Comparison of ENCODE assay signal across 11 mouse cellular contexts in the genomic region with DNA sequence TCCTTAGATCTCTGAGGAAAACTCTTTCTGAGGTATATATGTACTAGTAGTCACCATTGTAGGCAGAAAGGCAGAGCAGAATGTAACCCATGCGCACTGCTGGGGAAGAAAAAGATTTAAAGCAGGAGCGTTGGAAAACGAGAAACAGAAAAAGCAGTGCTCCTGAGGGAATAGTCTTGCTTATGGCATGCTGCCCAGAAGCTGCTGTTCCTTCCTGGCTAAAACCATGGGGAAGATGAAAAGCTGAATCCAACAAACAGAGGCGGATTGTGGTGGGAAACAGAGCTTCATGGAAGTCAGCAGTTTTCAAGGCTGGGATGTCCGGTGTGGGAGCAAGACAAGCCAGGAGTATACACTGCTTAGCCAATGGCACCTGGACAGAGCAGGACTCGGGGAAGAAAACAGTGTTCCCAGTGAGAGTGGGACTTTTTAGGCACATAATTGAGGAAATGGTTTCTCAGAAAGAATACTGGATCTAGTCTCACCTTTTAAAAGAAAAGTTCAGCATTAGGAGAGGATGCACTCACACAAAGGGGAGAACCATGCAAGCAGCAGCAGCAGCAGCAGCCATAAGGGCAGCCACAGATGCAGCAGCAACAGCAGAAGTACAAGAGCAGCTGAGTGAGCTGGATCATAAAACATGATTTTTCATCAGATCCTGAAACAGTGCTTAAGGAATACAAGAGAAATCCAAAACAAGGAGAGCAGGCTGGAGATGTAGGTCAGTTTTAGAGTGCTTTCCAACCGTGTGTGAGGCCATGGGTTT. TPM values are rescaled to one million over a fixed set of nuclear protein-coding genes. Genes with fewer than 3 reads are reported as not detected.
DNase-seq lines count a peak whose midpoint lies in the region; ATAC-seq and TF ChIP-seq lines count a peak whose summit lies in the region.
"Had no signal": no experiment of that assay in that cellular context is flagged by ENCODE, and none has a peak within 500 bp of the region (broad histone marks: within the 10 kb centered on the region; RNA-seq: fewer than 3 reads in every experiment).

No protein-coding gene starts in this region.

- H3K9me3 ChIP-seq in heart, embryonic 10.5 days: no peaks in the 10 kb centered on the region
- no peaks in the 10 kb centered on the region for H3K9me3 ChIP-seq in embryonic facial prominence, embryonic 14.5 days (ENCODE audit: control insufficient read depth, low read length)
- H3K9me3 ChIP-seq: G1E; liver, embryonic 15.5 days; stomach, embryonic 15.5 days had no signal

- no peaks in the 10 kb centered on the region for H3K36me3 ChIP-seq in heart, embryonic 10.5 days
- no peaks in the 10 kb centered on the region for H3K36me3 ChIP-seq in embryonic facial prominence, embryonic 14.5 days (ENCODE audit: control insufficient read depth, insufficient read depth, low read length)
- H3K36me3 ChIP-seq: G1E; liver, embryonic 15.5 days; stomach, embryonic 15.5 days had no signal

- 57% methylated on average over 7 of the region's 7 CpGs for WGBS in heart, embryonic 10.5 days
- WGBS in embryonic facial prominence, embryonic 14.5 days: 30% methylated on average over 7 of the region's 7 CpGs

- no peaks in the 10 kb centered on the region for H3K4me1 ChIP-seq in heart, embryonic 10.5 days
- H3K4me1 ChIP-seq in embryonic facial prominence, embryonic 14.5 days (ENCODE audit: control insufficient read depth, insufficient read depth, low read length): no peaks in the 10 kb centered on the region
- H3K4me1 ChIP-seq: liver, embryonic 15.5 days; stomach, embryonic 15.5 days had no signal

- peak; percentile 30 to 33 for DNase-seq in heart, adult 18-20 months
- no peak for DNase-seq in heart, embryonic 10.5 days (ENCODE audit: low spot score)
- DNase-seq in MN1 (ENCODE audit: low spot score): peak; percentile 47
- DNase-seq in embryonic facial prominence, embryonic 14.5 days (ENCODE audit: low spot score): peak; percentile 70
- DNase-seq in left cerebral cortex, adult 2 months (ENCODE audit: extremely low spot score in 1 of 2, low spot score in 2 of 2): peak; percentile 13 to 20
- DNase-seq in testis, postnatal 10 days (ENCODE audit: low spot score): peak; percentile 42
- no peak for DNase-seq in cerebellum, adult 11 months
- DNase-seq in urinary bladder, postnatal 10 days (ENCODE audit: low spot score): no peak

- peak; percentile 60; the same call in 1 of the 2 replicates for ATAC-seq in embryonic facial prominence, embryonic 14.5 days (ENCODE audit: low read depth)

- no peak overlapping the region for H3K4me3 ChIP-seq in heart, embryonic 10.5 days
- H3K4me3 ChIP-seq in embryonic facial prominence, embryonic 14.5 days (ENCODE audit: low read depth, low read length): no peak overlapping the region
- no peak overlapping the region for H3K4me3 ChIP-seq in left cerebral cortex, adult 2 months
- H3K4me3 ChIP-seq: liver, embryonic 15.5 days; stomach, embryonic 15.5 days had no signal

- H3K27ac ChIP-seq in heart, embryonic 10.5 days: no peak overlapping the region
- peak overlapping the region; percentile 24 for H3K27ac ChIP-seq in embryonic facial prominence, embryonic 14.5 days (replicated peaks; ENCODE audit: low read depth, low read length)
- peak overlapping the region; percentile 15; the same call in 1 of the 2 replicates for H3K27ac ChIP-seq in left cerebral cortex, adult 2 months
- H3K27ac ChIP-seq: liver, embryonic 15.5 days; stomach, embryonic 15.5 days had no signal

- H3K9ac ChIP-seq in embryonic facial prominence, embryonic 14.5 days (ENCODE audit: low read depth, low read length): no peak overlapping the region
- H3K9ac ChIP-seq: liver, embryonic 15.5 days; stomach, embryonic 15.5 days had no signal

- H3K4me2 ChIP-seq in embryonic facial prominence, embryonic 14.5 days (ENCODE audit: low read depth, low read length): peak overlapping the region; percentile 28
- H3K4me2 ChIP-seq: liver, embryonic 15.5 days; stomach, embryonic 15.5 days had no signal

- H3K27me3 ChIP-seq in heart, embryonic 10.5 days (ENCODE audit: insufficient read depth, poor library complexity, severe bottlenecking): no peaks in the 10 kb centered on the region
- H3K27me3 ChIP-seq in embryonic facial prominence, embryonic 14.5 days (replicated peaks; ENCODE audit: control insufficient read depth, insufficient read depth, low read length): no peaks in the 10 kb centered on the region
- H3K27me3 ChIP-seq: liver, embryonic 15.5 days; stomach, embryonic 15.5 days had no signal

- no peak for TF ChIP-seq CTCF in left cerebral cortex, adult 2 months (IDR thresholded peaks at IDR 0.05)

- intact Hi-C loops in left cerebral cortex, adult 2 months (cut with DNase I): no loop called here

RNA-seq across cellular contexts. Expression of a gene that starts 33.0 kb away (rescaled TPM):
- 1 to 10 TPM; 8.4 to 8.5 TPM for total RNA-seq in heart, adult 18-20 months (2021)
- polyA plus RNA-seq in heart, embryonic 10.5 days (2016; fragmentation: Nextera tagmentation; extraction: Ambion mirVana): 50.0 and 53.7 TPM in 2 replicates
- 53.2 and 61.2 TPM in 2 replicates for polyA plus RNA-seq in embryonic facial prominence, embryonic 14.5 days (2014; fragmentation: Nextera tagmentation; extraction: Ambion mirVana)
- total RNA-seq in left cerebral cortex, adult 2 months (2021): 10 to 100 TPM; 67.8 to 73.5 TPM

Comparison
In these comparisons a context has a peak if more than half of its experiments do, and no peak if none do; other contexts are left out.
1. DNase-seq: peak in heart, adult 18-20 months (2 of 2), MN1 (single experiment), embryonic facial prominence, embryonic 14.5 days (single experiment), left cerebral cortex, adult 2 months (2 of 2) and testis, postnatal 10 days (single experiment); none in heart, embryonic 10.5 days (single experiment), cerebellum, adult 11 months (single experiment) and urinary bladder, postnatal 10 days (single experiment).
2. RNA of a gene that starts 33.0 kb away (total RNA-seq): 67.8 to 73.5 TPM in left cerebral cortex, adult 2 months; 8.4 to 8.5 TPM in heart, adult 18-20 months; every median in the first group is over 4 times any median in the second.